Mouse (Mus musculus) olfactory bulb, adult 2 months (tissue): Measurements from ENCODE around the gene Timm10b.
A peak's percentile ranks its signal among the peaks of the same experiment; 100 is the strongest.

Experiments used
- CTCF ChIP-seq: fragments of 200-500 bp; IDR thresholded peaks from 2 replicates; pipeline ENCODE4 v1.5.1; 2012; ENCODE audit warnings: low read depth, mild to moderate bottlenecking, low read length, moderate library complexity; ENCODE audit not compliant: insufficient read depth
- POLR2A ChIP-seq: fragments of 200-500 bp; IDR thresholded peaks from 2 replicates; pipeline ENCODE4 v1.6.1; 2012; ENCODE audit warnings: mild to moderate bottlenecking, low read depth, low read length, moderate library complexity; ENCODE audit not compliant: insufficient read depth

DNA sequence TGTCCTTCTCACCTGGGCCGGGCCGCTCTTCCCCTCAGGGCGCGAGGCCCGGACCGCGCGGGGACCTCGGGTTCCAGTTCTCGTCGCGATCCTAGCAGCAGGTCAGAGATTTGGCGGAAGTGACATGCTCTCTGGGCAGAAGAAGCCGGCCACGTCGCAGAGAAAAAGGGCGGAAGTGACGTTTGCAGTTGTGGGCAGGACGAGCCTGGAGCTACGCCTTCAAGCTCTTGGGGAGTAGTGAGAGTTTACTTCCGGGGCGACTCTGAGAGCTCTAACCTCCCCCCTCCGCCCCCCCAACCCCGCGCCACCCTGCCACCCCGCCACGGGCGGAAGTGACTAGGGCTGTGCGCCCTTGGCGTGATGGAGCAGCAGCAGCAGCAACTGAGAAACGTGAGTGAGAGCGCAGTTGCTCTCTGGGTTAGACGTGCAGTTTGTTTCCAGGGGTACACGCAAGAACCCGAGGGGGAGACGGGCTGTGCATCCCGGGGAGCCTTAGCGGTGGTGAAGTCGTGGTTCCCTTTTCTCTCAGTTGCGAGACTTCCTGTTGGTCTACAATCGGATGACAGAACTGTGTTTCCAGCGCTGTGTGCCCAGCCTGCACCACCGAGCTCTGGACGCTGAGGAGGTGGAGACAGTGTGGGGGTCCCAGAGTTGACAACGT, 507 bp downstream of the Timm10b start, which contains the start of the genes Arfip2 and Gm45799:
- TF ChIP-seq POLR2A (peak; percentile 63), CTCF (no peak)
